ENCODE assay signal across 9 mouse cellular contexts in genomic region chr11:52365143-52365542, GRCm38 (mm10). TPM values are rescaled to one million over a fixed set of nuclear protein-coding genes. Genes with fewer than 3 reads are reported as not detected.
DNase-seq lines count a peak whose midpoint lies in the region; ATAC-seq lines count a peak whose summit lies in the region.
"Had no signal": no experiment of that assay in that cellular context is flagged by ENCODE, and none has a peak within 500 bp of the region (broad histone marks: within the 10 kb centered on the region; RNA-seq: fewer than 3 reads in every experiment).

No protein-coding gene starts in this region.

- H3K4me3 ChIP-seq in kidney, embryonic 16.5 days (ENCODE audit: low read length): no peak overlapping the region
- H3K4me3 ChIP-seq in kidney, embryonic 15.5 days (replicated peaks): no peak overlapping the region
- H3K4me3 ChIP-seq in heart, embryonic 12.5 days: peak overlapping the region; percentile 20
- H3K4me3 ChIP-seq in limb, embryonic 15.5 days: no peak overlapping the region
- H3K4me3 ChIP-seq in stomach, embryonic 15.5 days (replicated peaks): no peak overlapping the region

- no peaks in the 10 kb centered on the region for H3K9me3 ChIP-seq in kidney, embryonic 16.5 days (ENCODE audit: low read length)
- no peaks in the 10 kb centered on the region for H3K9me3 ChIP-seq in kidney, embryonic 15.5 days (replicated peaks)
- no peaks in the 10 kb centered on the region for H3K9me3 ChIP-seq in heart, embryonic 12.5 days (replicated peaks)
- H3K9me3 ChIP-seq in limb, embryonic 15.5 days: no peaks in the 10 kb centered on the region
- no peaks in the 10 kb centered on the region for H3K9me3 ChIP-seq in stomach, embryonic 15.5 days

- no peak for ATAC-seq in kidney, embryonic 16.5 days (ENCODE audit: low FRiP score, low TSS enrichment)
- ATAC-seq in kidney, embryonic 15.5 days (replicated peaks; ENCODE audit: low FRiP score): no peak
- no peak for ATAC-seq in heart, embryonic 12.5 days (ENCODE audit: insufficient number of reproducible peaks, low FRiP score)
- ATAC-seq in limb, embryonic 15.5 days (ENCODE audit: insufficient number of reproducible peaks, low FRiP score, low TSS enrichment, low read depth): no peak
- no peak for ATAC-seq in stomach, embryonic 15.5 days (ENCODE audit: insufficient read depth, low FRiP score, low read depth)
- no peak for ATAC-seq in CD4-positive, CD25-positive, alpha-beta regulatory T cell, adult 4 months
- ATAC-seq: Patski had no signal

- peaks cover 5% of the 10 kb centered on the region; the same call in 1 of the 2 replicates for H3K36me3 ChIP-seq in kidney, embryonic 16.5 days (ENCODE audit: insufficient read depth, low read length)
- 0 out of 2 replicates have a peak, but pooled peaks cover 2% of the 10 kb centered on the region for H3K36me3 ChIP-seq in kidney, embryonic 15.5 days
- H3K36me3 ChIP-seq in heart, embryonic 12.5 days: peaks cover 7% of the 10 kb centered on the region; the same call in 1 of the 2 replicates
- H3K36me3 ChIP-seq in limb, embryonic 15.5 days: no peaks in the 10 kb centered on the region
- H3K36me3 ChIP-seq in stomach, embryonic 15.5 days: no peaks in the 10 kb centered on the region

- H3K4me1 ChIP-seq in kidney, embryonic 16.5 days (ENCODE audit: insufficient read depth, low read length): peaks cover 44% of the 10 kb centered on the region
- peaks cover 71% of the 10 kb centered on the region for H3K4me1 ChIP-seq in kidney, embryonic 15.5 days
- H3K4me1 ChIP-seq in heart, embryonic 12.5 days (replicated peaks): peaks cover 73% of the 10 kb centered on the region
- peaks cover 56% of the 10 kb centered on the region for H3K4me1 ChIP-seq in limb, embryonic 15.5 days
- peaks cover 57% of the 10 kb centered on the region for H3K4me1 ChIP-seq in stomach, embryonic 15.5 days

- 0 out of 2 replicates have a peak overlapping the region, but pooled peaks have one; percentile 27 for H3K27ac ChIP-seq in kidney, embryonic 16.5 days (ENCODE audit: low read length)
- no peak overlapping the region for H3K27ac ChIP-seq in kidney, embryonic 15.5 days
- H3K27ac ChIP-seq in heart, embryonic 12.5 days (ENCODE audit: poor library complexity, severe bottlenecking): peak overlapping the region; percentile 95
- H3K27ac ChIP-seq in limb, embryonic 15.5 days: peak overlapping the region; percentile 57
- H3K27ac ChIP-seq in stomach, embryonic 15.5 days: peak overlapping the region; percentile 59

- 0 out of 2 replicates have a peak overlapping the region, but pooled peaks have one; percentile 22 for H3K9ac ChIP-seq in kidney, embryonic 16.5 days (replicated peaks; ENCODE audit: low read length)
- no peak overlapping the region for H3K9ac ChIP-seq in kidney, embryonic 15.5 days
- peak overlapping the region; percentile 71 for H3K9ac ChIP-seq in heart, embryonic 12.5 days
- 0 out of 2 replicates have a peak overlapping the region, but pooled peaks have one; percentile 10 for H3K9ac ChIP-seq in limb, embryonic 15.5 days
- H3K9ac ChIP-seq in stomach, embryonic 15.5 days: no peak overlapping the region

- H3K27me3 ChIP-seq in kidney, embryonic 16.5 days (ENCODE audit: insufficient read depth, low read length): no peaks in the 10 kb centered on the region
- no peaks in the 10 kb centered on the region for H3K27me3 ChIP-seq in kidney, embryonic 15.5 days
- no peaks in the 10 kb centered on the region for H3K27me3 ChIP-seq in heart, embryonic 12.5 days (replicated peaks)
- H3K27me3 ChIP-seq in limb, embryonic 15.5 days: no peaks in the 10 kb centered on the region
- H3K27me3 ChIP-seq in stomach, embryonic 15.5 days (replicated peaks): no peaks in the 10 kb centered on the region
- H3K27me3 ChIP-seq: Patski had no signal

- DNase-seq in embryo, embryonic 11.5 days (ENCODE audit: low read depth, low spot score): peak; percentile 32
- no peak for DNase-seq in urinary bladder, adult 18-20 months (ENCODE audit: low spot score in 2 of 2)

- WGBS in kidney, embryonic 16.5 days: 67% methylated on average over 1 of the region's 1 CpGs
- WGBS in kidney, embryonic 15.5 days: 51% methylated on average over 1 of the region's 1 CpGs
- 59% methylated on average over 1 of the region's 1 CpGs for WGBS in heart, embryonic 12.5 days
- WGBS in limb, embryonic 15.5 days: 55% methylated on average over 1 of the region's 1 CpGs
- 36% methylated on average over 1 of the region's 1 CpGs for WGBS in stomach, embryonic 15.5 days

- H3K4me2 ChIP-seq in kidney, embryonic 16.5 days (replicated peaks; ENCODE audit: low read depth, low read length): no peak overlapping the region
- no peak overlapping the region for H3K4me2 ChIP-seq in kidney, embryonic 15.5 days
- peak overlapping the region; percentile 78 for H3K4me2 ChIP-seq in heart, embryonic 12.5 days
- no peak overlapping the region; the same call in 1 of the 2 replicates for H3K4me2 ChIP-seq in limb, embryonic 15.5 days
- H3K4me2 ChIP-seq in stomach, embryonic 15.5 days: peak overlapping the region; percentile 26; the same call in 1 of the 2 replicates

RNA-seq across cellular contexts. Expression of gene Vdac1, which starts 4.5 kb away (rescaled TPM):
- 407 and 427 TPM in 2 replicates for polyA plus RNA-seq in kidney, embryonic 16.5 days (2015; fragmentation: Nextera tagmentation; extraction: Ambion mirVana)
- polyA plus RNA-seq in kidney, embryonic 15.5 days (2015; fragmentation: Nextera tagmentation; extraction: Ambion mirVana): 336 and 358 TPM in 2 replicates
- polyA plus RNA-seq in heart, embryonic 12.5 days (2016; fragmentation: Nextera tagmentation; extraction: Ambion mirVana): 423 and 426 TPM in 2 replicates
- polyA plus RNA-seq in limb, embryonic 15.5 days (2015; fragmentation: Nextera tagmentation; extraction: Ambion mirVana): 280 and 287 TPM in 2 replicates
- polyA plus RNA-seq in stomach, embryonic 15.5 days (2015; fragmentation: Nextera tagmentation; extraction: Ambion mirVana): 266 and 271 TPM in 2 replicates
- polyA plus RNA-seq in CD4-positive, CD25-positive, alpha-beta regulatory T cell, adult 4 months (2017; shearing (Covaris generic)): 100 to 1,000 TPM in 1 of 2 experiments, 10 to 100 TPM in 1; 67.5 to 104 TPM

RNA-seq across cellular contexts. Expression of gene 9530068E07Rik, which starts 31.1 kb away (rescaled TPM):
- 251 and 263 TPM in 2 replicates for polyA plus RNA-seq in kidney, embryonic 16.5 days (2015; fragmentation: Nextera tagmentation; extraction: Ambion mirVana)
- polyA plus RNA-seq in kidney, embryonic 15.5 days (2015; fragmentation: Nextera tagmentation; extraction: Ambion mirVana): 217 and 219 TPM in 2 replicates
- polyA plus RNA-seq in heart, embryonic 12.5 days (2016; fragmentation: Nextera tagmentation; extraction: Ambion mirVana): 234 and 246 TPM in 2 replicates
- 197 and 206 TPM in 2 replicates for polyA plus RNA-seq in limb, embryonic 15.5 days (2015; fragmentation: Nextera tagmentation; extraction: Ambion mirVana)
- 185 and 189 TPM in 2 replicates for polyA plus RNA-seq in stomach, embryonic 15.5 days (2015; fragmentation: Nextera tagmentation; extraction: Ambion mirVana)
- 10 to 100 TPM; 43.7 to 50.8 TPM for polyA plus RNA-seq in CD4-positive, CD25-positive, alpha-beta regulatory T cell, adult 4 months (2017; shearing (Covaris generic))

Comparison
In these comparisons a context has a peak if more than half of its experiments do, and no peak if none do; other contexts are left out.
1. H3K9ac ChIP-seq: peak in kidney, embryonic 16.5 days (single experiment), heart, embryonic 12.5 days (single experiment) and limb, embryonic 15.5 days (single experiment); none in kidney, embryonic 15.5 days (single experiment) and stomach, embryonic 15.5 days (single experiment).
2. H3K4me2 ChIP-seq: peak in heart, embryonic 12.5 days (single experiment) and stomach, embryonic 15.5 days (single experiment); none in kidney, embryonic 16.5 days (single experiment), kidney, embryonic 15.5 days (single experiment) and limb, embryonic 15.5 days (single experiment).